Mouse (Mus musculus) kidney, postnatal 36 days (tissue): ENCODE measurements at regions not wholly inside any gene's neighbourhood (a gene's known extent, or its start where the extent isn't known, plus 50 kb on each side); places are given as distances from the start of the nearest gene placed in this dataset.
"Not testable (repeated sequence)": the region's sequence is repeated elsewhere in the genome, so short reads cannot be mapped to it uniquely, and the experiment has no call there.

Experiments
- DNase-seq, 2 experiments: peaks; one replicate each; pipeline ENCODE4 v3.0.0; 2021 to 2022; ENCODE audit warnings: mixed read lengths in 2 of 2

DNA sequence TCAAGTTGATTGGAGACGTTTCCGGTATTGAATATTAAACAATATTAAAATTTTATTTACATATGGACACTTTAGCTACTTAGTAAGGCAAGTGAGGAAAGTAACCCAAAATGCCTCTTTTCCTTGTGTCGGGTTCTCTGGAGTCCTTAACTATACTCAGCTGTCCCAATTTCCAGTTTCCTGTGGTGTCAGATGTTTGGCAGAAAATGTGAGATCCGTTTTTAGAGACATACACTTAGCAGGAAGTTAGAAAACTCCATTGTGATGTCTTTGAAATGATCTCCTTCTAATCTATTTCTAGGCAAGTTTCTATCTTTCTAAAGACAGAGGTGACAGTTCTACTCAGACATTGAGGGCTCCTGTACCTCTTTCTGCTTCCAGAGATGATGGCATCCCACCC is 168.9 kb upstream of the Plcxd3 start:
- no peak for DNase-seq

DNA sequence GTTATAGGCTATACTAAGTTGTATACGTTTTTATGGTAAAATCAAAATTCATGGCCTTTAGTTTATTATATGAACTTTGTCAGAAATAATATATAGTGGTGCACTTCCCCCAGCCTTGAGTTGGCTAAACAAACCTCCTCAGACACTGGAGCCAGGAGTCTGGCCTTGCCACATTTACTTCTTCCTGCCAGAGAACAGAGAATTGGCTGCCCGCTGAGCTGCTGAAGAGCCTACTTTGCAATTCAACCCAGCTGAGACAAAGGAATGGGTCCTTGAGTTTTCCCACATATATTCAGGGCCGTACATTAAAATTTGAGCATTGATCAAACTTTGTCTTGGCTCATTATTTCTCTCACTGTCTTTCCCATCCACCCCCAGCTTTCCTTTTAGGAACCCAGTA is 161.9 kb upstream of the Plcxd3 start:
- DNase-seq: no peak

DNA sequence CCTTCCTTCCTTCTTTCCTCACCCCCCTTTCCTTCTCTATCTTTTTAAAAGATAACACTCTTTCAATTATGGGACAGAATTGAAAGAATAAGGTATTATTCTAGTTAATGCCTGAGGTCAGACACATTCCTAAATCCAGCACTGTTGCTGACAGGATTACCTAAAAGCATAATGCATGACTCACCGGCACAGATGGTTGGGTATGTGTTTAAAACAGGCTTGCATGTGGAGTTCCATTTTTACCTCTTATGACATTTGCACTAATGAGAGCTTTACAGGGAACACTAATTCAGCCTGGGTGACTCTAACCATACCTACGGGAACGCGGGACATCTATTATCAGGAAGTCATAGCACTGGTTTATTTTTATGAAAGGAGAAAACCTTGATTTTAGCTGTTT is 156.2 kb upstream of the Plcxd3 start:
- DNase-seq: no peak

DNA sequence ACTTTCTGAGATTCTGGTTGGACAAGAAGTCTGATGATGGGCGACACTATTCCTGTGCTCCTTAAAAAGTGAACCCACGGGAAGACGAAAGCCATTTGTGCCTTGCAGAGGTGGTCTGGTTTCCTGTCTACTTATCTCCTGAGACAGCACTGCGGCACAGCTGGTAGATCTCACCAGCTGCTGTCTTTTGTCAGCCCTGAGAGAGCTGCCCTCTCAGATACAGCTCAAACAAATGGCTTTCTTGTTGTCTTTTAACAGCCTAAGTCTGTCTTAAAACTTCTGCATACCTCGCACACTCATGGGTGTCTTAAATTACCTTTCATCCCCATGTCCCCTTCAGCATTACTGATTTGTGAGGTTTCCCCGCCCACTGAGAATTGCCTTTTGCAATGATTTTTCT is 147.2 kb upstream of the Plcxd3 start:
- no peak for DNase-seq

DNA sequence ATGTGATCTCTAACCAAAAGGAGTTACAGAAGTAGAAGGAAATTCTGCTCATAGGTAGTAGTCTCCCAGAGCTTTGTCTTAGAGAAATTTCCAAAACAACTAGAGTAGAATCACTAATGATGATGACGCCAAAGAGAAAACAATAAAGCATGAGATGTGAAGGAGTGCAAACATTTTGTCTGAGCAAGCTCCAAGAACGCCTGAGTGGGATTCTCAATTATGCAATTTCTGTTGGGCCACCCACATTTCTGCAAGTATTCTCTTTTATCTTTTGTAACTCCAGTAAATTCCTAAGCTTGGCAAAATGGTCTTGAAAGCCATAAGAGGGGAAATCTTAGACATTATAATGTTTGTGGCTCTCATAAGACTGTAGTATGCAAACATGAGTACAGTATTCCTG is 134.6 kb upstream of the Plcxd3 start:
- DNase-seq: no peak

DNA sequence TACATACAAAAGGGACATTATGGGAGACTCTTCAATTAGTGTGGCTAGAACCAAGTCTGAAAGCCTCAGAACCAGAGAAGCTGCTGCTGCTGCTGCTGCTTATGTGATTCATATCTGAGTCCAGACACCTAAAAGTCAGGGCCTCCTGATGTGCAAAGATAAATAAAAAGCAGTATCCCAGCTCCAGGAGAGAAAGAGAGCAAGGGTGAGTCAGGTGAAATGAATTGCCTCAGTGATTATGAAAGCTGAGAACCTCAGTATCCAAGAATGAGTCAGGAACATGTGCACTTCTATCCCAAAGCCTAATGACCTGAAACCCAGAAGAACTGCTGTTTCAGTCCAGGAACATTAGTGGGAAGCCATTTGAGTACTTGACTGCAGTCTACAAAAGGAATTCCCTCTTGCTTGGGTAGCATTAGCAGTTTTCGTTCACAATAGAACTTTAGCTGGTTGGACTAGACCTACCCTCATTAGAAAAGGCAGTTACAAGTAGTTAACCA is 127.6 kb upstream of the Plcxd3 start:
- no peak for DNase-seq

DNA sequence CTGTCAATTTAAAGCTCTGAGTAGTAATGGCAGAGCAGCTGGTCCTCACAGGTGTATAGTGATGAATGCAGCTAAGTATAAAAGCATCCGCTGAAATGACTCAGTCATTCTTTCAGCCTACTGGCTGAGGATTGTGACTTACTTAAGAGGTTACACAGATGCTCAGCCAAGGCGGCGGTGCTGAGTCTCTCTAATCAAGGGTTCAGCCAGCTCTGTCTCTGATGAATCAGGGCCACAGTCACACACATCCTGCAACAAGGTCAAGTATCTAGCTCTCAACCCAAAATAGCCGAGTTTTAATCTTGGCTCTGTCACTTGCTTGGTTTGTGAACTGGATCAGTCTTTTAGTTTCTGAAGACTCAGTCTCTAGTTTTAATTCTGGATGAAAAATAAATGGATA is 110.7 kb upstream of the Plcxd3 start:
- DNase-seq: peak; percentile 1 to 3

DNA sequence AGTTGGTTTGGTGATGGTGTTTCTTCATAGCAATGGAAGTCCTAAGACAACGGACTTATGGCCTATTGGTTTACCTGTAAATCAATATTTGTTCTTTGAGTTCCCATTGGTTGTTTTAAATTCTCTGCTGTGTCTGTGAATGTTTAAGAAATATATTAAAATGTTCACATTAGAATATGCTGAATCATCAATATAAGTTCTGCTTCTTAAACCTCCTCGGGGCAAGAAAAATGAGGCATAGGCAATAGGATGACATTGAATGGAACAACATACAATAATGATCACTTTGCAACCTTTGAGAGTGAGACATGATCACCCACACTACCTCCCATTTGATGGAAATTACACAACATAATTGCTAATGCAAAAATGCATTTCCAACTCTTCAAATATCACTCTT is 105.5 kb upstream of the Plcxd3 start:
- no peak for DNase-seq

DNA sequence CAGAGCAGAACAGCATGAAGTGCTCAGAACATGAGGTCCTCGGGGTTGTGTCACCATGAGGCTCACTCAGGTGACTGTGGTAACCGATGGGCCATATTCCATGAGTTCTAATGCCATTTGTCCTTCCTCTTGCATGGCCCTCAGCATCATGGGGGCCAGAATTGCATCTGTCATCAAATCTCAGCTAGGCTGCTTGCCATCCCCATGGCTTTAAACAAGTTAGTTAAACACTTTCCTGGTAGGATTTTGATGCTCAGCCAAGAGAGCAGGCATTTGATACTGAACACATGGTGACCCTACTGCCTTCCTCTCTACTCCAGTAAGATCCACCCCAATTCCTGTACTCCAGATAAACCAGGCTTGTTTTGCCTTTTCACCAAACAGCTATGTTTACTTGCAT is 98.3 kb upstream of the Plcxd3 start:
- DNase-seq: no peak

DNA sequence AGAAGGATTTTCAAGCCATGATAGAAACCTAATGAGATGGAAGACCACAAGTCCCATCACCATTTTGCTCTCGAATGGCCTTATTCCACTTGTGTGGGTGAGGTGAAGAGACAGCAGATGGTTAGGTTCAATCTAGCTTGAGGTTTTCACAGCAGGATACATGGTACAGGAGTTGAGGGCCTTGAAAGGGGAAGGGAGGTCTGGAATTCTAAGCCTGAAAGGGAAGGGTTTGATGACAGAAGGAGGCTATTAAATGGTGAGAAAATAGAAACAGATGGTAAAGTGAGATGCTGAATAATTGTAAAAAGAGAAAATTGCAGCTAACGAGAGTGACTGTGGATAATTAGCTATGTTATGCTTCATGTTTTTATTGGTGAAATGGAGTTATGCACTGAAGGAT is 67.8 kb upstream of the Plcxd3 start:
- DNase-seq: no peak

DNA sequence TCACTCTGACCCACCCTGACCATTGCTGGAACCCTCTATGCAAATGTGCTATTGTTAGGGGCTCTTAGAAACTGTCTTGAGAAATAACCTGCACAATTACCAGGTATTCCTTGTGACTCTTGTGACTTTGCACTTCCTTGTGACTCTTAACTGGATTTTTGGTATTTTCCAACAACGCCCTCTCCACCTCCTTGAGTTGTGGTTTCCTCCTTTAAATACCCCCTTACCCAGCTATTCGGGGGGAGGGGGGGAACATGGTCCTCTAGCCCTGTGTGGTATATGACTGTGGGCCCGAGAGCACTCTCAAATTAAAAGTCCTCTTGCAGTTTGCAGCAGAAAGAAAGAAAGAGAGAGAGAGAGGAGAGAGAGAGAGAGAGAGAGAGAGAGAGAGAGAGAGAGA is 61.6 kb upstream of the Plcxd3 start:
- DNase-seq: not testable (repeated sequence)

DNA sequence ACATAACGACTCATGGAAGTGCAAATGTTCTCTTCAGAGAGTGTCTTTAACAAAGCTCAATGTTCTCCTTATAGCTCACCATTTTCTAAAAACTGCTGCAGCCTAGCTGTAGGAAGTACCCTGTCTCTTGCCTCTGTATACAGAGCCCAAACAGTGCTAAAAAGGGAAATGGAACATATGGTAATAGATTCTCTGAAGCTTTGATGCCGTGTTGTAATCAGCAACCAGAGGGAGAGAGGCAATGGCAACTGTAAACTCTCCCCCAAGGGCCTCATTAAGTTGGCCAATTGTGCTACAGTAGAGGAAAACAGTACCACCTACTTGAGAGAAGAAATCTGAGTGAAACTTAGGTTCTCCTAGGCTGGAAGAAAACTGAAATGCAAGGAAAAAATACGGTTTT is 59.4 kb upstream of the Plcxd3 start:
- no peak for DNase-seq
